Mouse (Mus musculus): Measurements from ENCODE around the gene Tbx5.

GRCm38 (mm10) chr5:119836618-119837305, 4.3 kb downstream of the Tbx5 start:
- TF ChIP-seq HCFC1 (IDR thresholded peaks at IDR 0.05; ENCODE audit: borderline replicate concordance, insufficient read depth, low read length) (no peak), ZC3H11A (IDR thresholded peaks at IDR 0.05; ENCODE audit: borderline replicate concordance, low read depth, low read length) (no peak)
